ENCODE assay signal across 8 mouse cellular contexts in the genomic region with DNA sequence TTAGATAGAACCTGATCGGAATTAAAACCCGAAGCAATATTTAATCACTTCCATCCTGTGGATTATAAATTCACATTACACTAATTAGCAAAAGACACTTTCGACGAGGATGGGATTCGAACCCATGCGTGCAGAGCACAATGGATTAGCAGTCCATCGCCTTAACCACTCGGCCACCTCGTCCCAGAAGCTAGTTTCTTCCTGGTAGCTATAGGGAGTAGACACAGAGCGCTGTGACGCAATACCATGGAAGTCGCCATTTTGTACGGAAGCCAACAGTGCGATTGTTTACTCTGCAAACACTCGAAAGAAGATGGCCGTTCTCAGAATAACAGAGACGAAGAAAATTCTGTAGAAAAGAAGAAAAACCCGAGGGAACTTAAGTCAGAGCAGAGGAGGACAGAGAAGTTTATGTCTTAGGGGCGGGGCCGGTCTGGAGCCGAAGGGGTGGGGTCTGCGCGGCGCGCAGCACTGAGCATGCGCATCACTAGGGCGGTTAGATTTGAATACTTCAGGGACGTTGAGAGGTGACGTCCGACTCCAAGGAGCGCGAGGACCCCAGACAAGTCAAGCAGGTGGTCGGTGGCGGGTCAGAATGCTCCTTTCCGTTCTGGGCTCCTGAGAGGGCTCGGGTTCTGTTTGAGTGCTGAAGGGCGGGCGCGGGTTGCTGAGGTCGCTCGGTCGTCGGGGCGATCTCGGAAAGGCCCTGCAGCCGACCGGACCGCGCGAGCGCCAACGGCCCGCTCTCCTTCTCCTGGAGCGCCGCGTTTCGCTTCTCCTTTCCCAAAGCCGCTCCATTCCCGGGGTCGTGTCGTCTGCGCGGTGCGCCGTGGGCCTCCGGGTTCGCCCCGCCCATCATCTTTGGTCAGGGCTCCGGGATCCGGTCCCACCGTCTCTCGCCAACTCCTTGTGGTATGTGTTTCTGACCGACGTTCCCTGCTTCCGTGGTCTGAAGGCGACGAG. TPM values are rescaled to one million over a fixed set of nuclear protein-coding genes. Genes with fewer than 3 reads are reported as not detected.
DNase-seq lines count a peak whose midpoint lies in the region; ATAC-seq and TF ChIP-seq lines count a peak whose summit lies in the region.

A gene (plus strand): TSS at position 471 of the 963 bp plus-strand sequence.

- peak within 1 kb of the TSS; percentile 51 for H3K9ac ChIP-seq in lung, postnatal 0 days (replicated peaks; ENCODE audit: low read depth)

- H3K27ac ChIP-seq in hindbrain, embryonic 10.5 days = peak within 1 kb of the TSS; percentile 96
- H3K27ac ChIP-seq in lung, postnatal 0 days (ENCODE audit: low read length) = peak within 1 kb of the TSS; percentile 90

- H3K4me1 ChIP-seq in hindbrain, embryonic 10.5 days (replicated peaks) = peaks cover 16% of the 10 kb centered on the region
- no peaks in the 10 kb centered on the region for H3K4me1 ChIP-seq in lung, postnatal 0 days (ENCODE audit: insufficient read depth, low read depth, low read length)

- no peaks in the 10 kb centered on the region for H3K9me3 ChIP-seq in hindbrain, embryonic 10.5 days
- no peaks in the 10 kb centered on the region for H3K9me3 ChIP-seq in lung, postnatal 0 days (ENCODE audit: low read length)

- peak; percentile 97 for ATAC-seq in frontal cortex, adult (ENCODE audit: low TSS enrichment)
- ATAC-seq in lung, postnatal 0 days = peak; percentile 96

- H3K4me3 ChIP-seq in hindbrain, embryonic 10.5 days = peak within 1 kb of the TSS; percentile 73
- H3K4me3 ChIP-seq in lung, postnatal 0 days (ENCODE audit: low read depth, low read length) = peak within 1 kb of the TSS; percentile 87

- under 1% methylated on average over 77 of the region's 77 CpGs for WGBS in hindbrain, embryonic 10.5 days
- WGBS in lung, postnatal 0 days = under 1% methylated on average over 77 of the region's 77 CpGs

- peaks cover 17% of the 10 kb centered on the region for H3K36me3 ChIP-seq in hindbrain, embryonic 10.5 days
- no peaks in the 10 kb centered on the region for H3K36me3 ChIP-seq in lung, postnatal 0 days (ENCODE audit: insufficient read depth, low read length)

- H3K4me2 ChIP-seq in lung, postnatal 0 days (replicated peaks; ENCODE audit: low read depth, low read length) = peak within 1 kb of the TSS; percentile 67

- TF ChIP-seq EP300 in lung, postnatal 0 days (IDR thresholded peaks at IDR 0.05) = 0 out of 2 replicates have a peak, but pooled peaks have one; percentile 37

- TF ChIP-seq CTCF in lung, postnatal 0 days (IDR thresholded peaks at IDR 0.05) = no peak

- peak; percentile 85 for DNase-seq in MEL-GATA-1-ER (ENCODE audit: extremely low read depth, low read depth)
- peak; percentile 98 for DNase-seq in cerebellum, adult 8-10 months
- peak; percentile 98 for DNase-seq in hindbrain, embryonic 10.5 days (ENCODE audit: low spot score)
- peak; percentile 93 for DNase-seq in layer of hippocampus, adult 9-11 months
- peak; percentile 92 for DNase-seq in lung, postnatal 0 days (ENCODE audit: low spot score)
- peak; percentile 100 for DNase-seq in ovary, postnatal 14 days (ENCODE audit: low spot score)
- peak; percentile 96 for DNase-seq in thymus, postnatal 14 days

- H3K27me3 ChIP-seq in hindbrain, embryonic 10.5 days (ENCODE audit: insufficient read depth, poor library complexity, severe bottlenecking) = no peaks in the 10 kb centered on the region
- H3K27me3 ChIP-seq in lung, postnatal 0 days (replicated peaks; ENCODE audit: insufficient read depth, low read length) = no peaks in the 10 kb centered on the region

RNA-seq across cellular contexts. Expression of the gene that starts here (rescaled TPM):
- polyA plus RNA-seq in hindbrain, embryonic 10.5 days (2016; fragmentation: Nextera tagmentation; extraction: Ambion mirVana) = 39.9 and 57.6 TPM in 2 replicates
- 3.0 and 4.4 TPM in 2 replicates for polyA plus RNA-seq in lung, postnatal 0 days (2015; fragmentation: Nextera tagmentation; extraction: Ambion mirVana)

Comparison
In these comparisons a context has a peak if more than half of its experiments do, and no peak if none do; other contexts are left out.
1. Peak in every context shown above with its lines: DNase-seq, ATAC-seq, H3K4me3 ChIP-seq and H3K27ac ChIP-seq.